Mouse (Mus musculus) liver, embryonic 16.5 days (tissue): ENCODE results near the gene Gm26657. TPM values are rescaled to one million over a fixed set of nuclear protein-coding genes. Genes with fewer than 3 reads are reported as not detected.

Experiments used
- ATAC-seq: fragments of 200-750 bp; cut with Nextera tagmentation; 2 replicates; pipeline ENCODE4 v1.8.0; 2017; ENCODE audit warnings: low read depth, mild to moderate bottlenecking, moderate number of reproducible peaks, moderate library complexity
- H3K27ac ChIP-seq: fragments of 300-500 bp; sonication (generic); 2 replicates; pipeline ENCODE4 v1.5.1; 2014; ENCODE audit warnings: mild to moderate bottlenecking, low read length
- H3K27me3 ChIP-seq: fragments of 300-500 bp; sonication (generic); 2 replicates; pipeline ENCODE4 v1.6.1; 2014; ENCODE audit warnings: low read depth, low read length, mixed read lengths; ENCODE audit not compliant: control insufficient read depth, insufficient read depth
- H3K36me3 ChIP-seq: fragments of 300-500 bp; sonication (generic); 2 replicates; pipeline ENCODE4 v1.6.1; 2014; ENCODE audit warnings: mild to moderate bottlenecking; ENCODE audit not compliant: control insufficient read depth, insufficient read depth
- H3K4me1 ChIP-seq: fragments of 300-500 bp; sonication (generic); 2 replicates; pipeline ENCODE4 v1.6.1; 2014; ENCODE audit warnings: low read depth, low read length, mixed read lengths; ENCODE audit not compliant: control insufficient read depth
- H3K4me2 ChIP-seq: fragments of 300-500 bp; sonication (generic); 2 replicates; pipeline ENCODE4 v1.6.1; 2014; ENCODE audit warnings: low read depth, low read length, mixed read lengths
- H3K4me3 ChIP-seq: fragments of 300-500 bp; sonication (generic); 2 replicates; pipeline ENCODE4 v1.5.1; 2014; ENCODE audit warnings: low read depth, mild to moderate bottlenecking, low read length
- H3K9ac ChIP-seq: fragments of 300-500 bp; sonication (generic); 2 replicates; pipeline ENCODE4 v1.6.1; 2014; ENCODE audit warnings: low read depth, low read length
- H3K9me3 ChIP-seq: fragments of 300-500 bp; sonication (generic); replicated peaks from 2 replicates; pipeline ENCODE4 v1.6.1; 2016; ENCODE audit warnings: low read length; ENCODE audit not compliant: control insufficient read depth
- WGBS: fragments of 180-500 bp; shearing (Covaris S2); extraction: QIAGEN DNeasy Blood & Tissue Kit; methylation state at CpG from one replicate; pipeline ENCODE4 v1.1.7; 2014; ENCODE audit not compliant: insufficient replicate concordance; 5-methylcytosine and 5-hydroxymethylcytosine counted together
- polyA plus RNA-seq: library from polyadenylated mRNA; unstranded; fragments of >200 nt; fragmentation: Nextera tagmentation; extraction: Ambion mirVana; gene quantifications from 2 replicates; pipeline ENCODE4 v1.2.1, GENCODE M21; 2015

Gene Gm26657
- polyA plus RNA-seq, 1 experiment from 2014 or later: not detected

- no peak overlapping the region for H3K4me3 ChIP-seq
- H3K9ac ChIP-seq: no peak overlapping the region
- no peak overlapping the region for H3K27ac ChIP-seq
- no peak overlapping the region for H3K4me2 ChIP-seq
- 56% methylated on average over 9 of the region's 9 CpGs for whole genome bisulfite sequencing
- H3K36me3 ChIP-seq: no peaks in the 10 kb centered on the region
- H3K9me3 ChIP-seq: no peaks in the 10 kb centered on the region
- H3K4me1 ChIP-seq: no peaks in the 10 kb centered on the region
- no peaks in the 10 kb centered on the region for H3K27me3 ChIP-seq
- ATAC-seq: no peak
These were observed 19.5 kb upstream of the Gm26657 start for GRCm38 (mm10) chr4:56720403-56720802.

- Histone ChIP-seq H3K9me3 (no peaks in the 10 kb centered on the region), H3K9ac (no peak overlapping the region), H3K27me3 (no peaks in the 10 kb centered on the region), H3K36me3 (no peaks in the 10 kb centered on the region), H3K27ac (no peak overlapping the region), H3K4me1 (no peaks in the 10 kb centered on the region), H3K4me2 (no peak overlapping the region), H3K4me3 (no peak overlapping the region)
- no peak for ATAC-seq
- WGBS: 11% methylated on average over 3 of the region's 3 CpGs
These were observed 18.4 kb upstream of the Gm26657 start for GRCm38 (mm10) chr4:56721469-56721868.

GRCm38 (mm10) chr4:56722346-56722745 is 17.5 kb upstream of the Gm26657 start:
- H3K4me3 ChIP-seq: no peak overlapping the region
- H3K4me1 ChIP-seq: no peaks in the 10 kb centered on the region
- H3K36me3 ChIP-seq: no peaks in the 10 kb centered on the region
- H3K27ac ChIP-seq: no peak overlapping the region
- H3K4me2 ChIP-seq: no peak overlapping the region
- H3K9ac ChIP-seq: no peak overlapping the region
- no peak for ATAC-seq
- 51% methylated on average over 6 of the region's 6 CpGs for WGBS
- no peaks in the 10 kb centered on the region for H3K27me3 ChIP-seq
- H3K9me3 ChIP-seq: no peaks in the 10 kb centered on the region

GRCm38 (mm10) chr4:56723237-56723636 is 16.6 kb upstream of the Gm26657 start:
- 67% methylated on average over 6 of the region's 6 CpGs for WGBS
- H3K9me3 ChIP-seq: no peaks in the 10 kb centered on the region
- H3K27ac ChIP-seq: no peak overlapping the region
- ATAC-seq: no peak
- no peak overlapping the region for H3K4me3 ChIP-seq
- no peaks in the 10 kb centered on the region for H3K27me3 ChIP-seq
- no peak overlapping the region for H3K4me2 ChIP-seq
- no peak overlapping the region for H3K9ac ChIP-seq
- no peaks in the 10 kb centered on the region for H3K36me3 ChIP-seq
- H3K4me1 ChIP-seq: no peaks in the 10 kb centered on the region

GRCm38 (mm10) chr4:56725839-56726238 is 14.0 kb upstream of the Gm26657 start:
- WGBS: 50% methylated on average over 8 of the region's 8 CpGs

GRCm38 (mm10) chr4:56740611-56741010 is 741 bp downstream of the Gm26657 start:
- Histone ChIP-seq H3K36me3 (no peaks in the 10 kb centered on the region), H3K9me3 (no peaks in the 10 kb centered on the region), H3K4me2 (no peak overlapping the region), H3K4me1 (no peaks in the 10 kb centered on the region), H3K4me3 (no peak overlapping the region), H3K9ac (no peak overlapping the region), H3K27ac (no peak overlapping the region), H3K27me3 (no peaks in the 10 kb centered on the region)
- WGBS: 87% methylated on average over 20 of the region's 20 CpGs
- no peak for ATAC-seq

More at GRCm38 (mm10) chr4:56725839-56726238, 14.0 kb upstream of the Gm26657 start:
- Histone ChIP-seq H3K4me1 (no peaks in the 10 kb centered on the region), H3K27ac (no peak overlapping the region), H3K4me3 (no peak overlapping the region), H3K36me3 (no peaks in the 10 kb centered on the region), H3K27me3 (no peaks in the 10 kb centered on the region), H3K4me2 (no peak overlapping the region), H3K9me3 (no peaks in the 10 kb centered on the region), H3K9ac (no peak overlapping the region)
- no peak for ATAC-seq

- H3K4me1 ChIP-seq: no peaks in the 10 kb centered on the region
- H3K9ac ChIP-seq: no peak within 1 kb of the TSS
- H3K4me3 ChIP-seq: no peak within 1 kb of the TSS
- H3K27me3 ChIP-seq: no peaks in the 10 kb centered on the region
- H3K4me2 ChIP-seq: no peak within 1 kb of the TSS
- no peak within 1 kb of the TSS for H3K27ac ChIP-seq
- H3K9me3 ChIP-seq: no peaks in the 10 kb centered on the region
- no peaks in the 10 kb centered on the region for H3K36me3 ChIP-seq
- WGBS: 77% methylated on average over 13 of the region's 13 CpGs
- no peak for ATAC-seq
These were observed 1.2 kb downstream of the Gm26657 start, which contains the start of gene Actl7b for GRCm38 (mm10) chr4:56741041-56741493. TSS of gene Actl7b (minus strand) at chr4:56741443.

- no peaks in the 10 kb centered on the region for H3K4me1 ChIP-seq
- H3K4me3 ChIP-seq: no peak overlapping the region
- H3K27me3 ChIP-seq: no peaks in the 10 kb centered on the region
- no peak for ATAC-seq
- H3K9me3 ChIP-seq: no peaks in the 10 kb centered on the region
- H3K4me2 ChIP-seq: no peak overlapping the region
- H3K27ac ChIP-seq: no peak overlapping the region
- H3K36me3 ChIP-seq: peaks cover 2% of the 10 kb centered on the region; the same call in 1 of the 2 replicates
- H3K9ac ChIP-seq: no peak overlapping the region
- 67% methylated on average over 4 of the region's 4 CpGs for WGBS
These were observed 2.8 kb downstream of the Gm26657 start for GRCm38 (mm10) chr4:56742698-56743097.

GRCm38 (mm10) chr4:56743363-56744195 is 3.7 kb downstream of the Gm26657 start, which contains the start of gene Actl7a:
TSS of gene Actl7a (plus strand) at chr4:56743413.
- no peak within 1 kb of the TSS for H3K4me3 ChIP-seq
- no peak within 1 kb of the TSS for H3K4me2 ChIP-seq
- no peak for ATAC-seq
- 83% methylated on average over 21 of the region's 21 CpGs for WGBS
- H3K9ac ChIP-seq: no peak within 1 kb of the TSS
- H3K27me3 ChIP-seq: no peaks in the 10 kb centered on the region
- H3K4me1 ChIP-seq: no peaks in the 10 kb centered on the region
- peaks cover 2% of the 10 kb centered on the region; the same call in 1 of the 2 replicates for H3K36me3 ChIP-seq
- H3K27ac ChIP-seq: no peak within 1 kb of the TSS
- no peaks in the 10 kb centered on the region for H3K9me3 ChIP-seq
